Comparison of ENCODE assay signal across 9 mouse cellular contexts in the genomic region with DNA sequence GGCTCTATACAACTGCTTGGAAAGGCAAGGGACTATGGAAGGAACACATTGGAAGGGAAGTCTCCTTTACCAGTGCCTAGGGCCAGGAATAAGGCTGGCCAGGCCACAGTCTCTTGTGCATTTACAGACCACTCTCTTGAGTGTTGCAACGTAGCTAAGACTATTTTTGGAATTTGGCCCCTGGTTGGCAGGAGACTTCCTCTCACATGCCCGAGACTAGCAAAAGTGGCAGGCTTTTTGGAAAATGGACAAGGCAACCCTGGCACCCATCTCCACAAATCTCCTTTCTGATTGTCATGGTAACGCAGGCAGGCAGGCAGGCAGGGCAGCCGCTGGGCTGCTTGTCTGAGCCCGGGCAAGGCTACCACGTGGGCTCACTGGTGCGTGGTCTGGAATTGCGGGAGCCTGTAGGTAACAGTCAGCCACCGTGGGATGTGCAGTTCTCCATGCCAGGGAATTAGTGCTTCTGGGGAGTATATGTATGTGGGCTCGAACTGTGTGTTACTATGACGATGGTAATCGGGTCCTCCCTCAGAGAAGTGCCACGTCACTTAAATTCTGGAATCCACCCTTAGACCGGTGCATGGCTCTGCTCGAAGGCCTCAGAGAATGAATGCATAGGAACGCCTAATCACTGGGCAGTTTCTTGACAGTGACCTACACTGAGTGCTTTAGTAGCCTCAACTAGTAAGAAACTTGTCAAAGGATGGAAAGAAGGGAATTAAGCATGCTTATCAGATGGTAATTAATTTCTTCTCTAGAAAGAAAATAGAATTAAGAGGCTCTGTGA. TPM values are rescaled to one million over a fixed set of nuclear protein-coding genes. Genes with fewer than 3 reads are reported as not detected.
DNase-seq lines count a peak whose midpoint lies in the region; ATAC-seq and TF ChIP-seq lines count a peak whose summit lies in the region.
"Had no signal": no experiment of that assay in that cellular context is flagged by ENCODE, and none has a peak within 500 bp of the region (broad histone marks: within the 10 kb centered on the region; RNA-seq: fewer than 3 reads in every experiment).

No protein-coding gene starts in this region.

- no peak overlapping the region for H3K9ac ChIP-seq in neural tube, embryonic 12.5 days
- H3K9ac ChIP-seq in lung, postnatal 0 days (replicated peaks; ENCODE audit: low read depth), result no peak overlapping the region
- H3K9ac ChIP-seq: limb, embryonic 15.5 days had no signal

- no peak for TF ChIP-seq EP300 in lung, postnatal 0 days (IDR thresholded peaks at IDR 0.05)

- H3K36me3 ChIP-seq in neural tube, embryonic 12.5 days, result no peaks in the 10 kb centered on the region
- H3K36me3 ChIP-seq in lung, postnatal 0 days (ENCODE audit: insufficient read depth, low read length), result no peaks in the 10 kb centered on the region
- H3K36me3 ChIP-seq: limb, embryonic 15.5 days had no signal

- H3K4me2 ChIP-seq in neural tube, embryonic 12.5 days (replicated peaks), result peak overlapping the region; percentile 27; the same call in 1 of the 2 replicates
- H3K4me2 ChIP-seq in lung, postnatal 0 days (replicated peaks; ENCODE audit: low read depth, low read length), result no peak overlapping the region
- H3K4me2 ChIP-seq: limb, embryonic 15.5 days had no signal

- H3K27me3 ChIP-seq in neural tube, embryonic 12.5 days (replicated peaks), result no peaks in the 10 kb centered on the region
- H3K27me3 ChIP-seq in lung, postnatal 0 days (replicated peaks; ENCODE audit: insufficient read depth, low read length), result no peaks in the 10 kb centered on the region
- H3K27me3 ChIP-seq: limb, embryonic 15.5 days had no signal

- H3K27ac ChIP-seq in layer of hippocampus, adult 2 months, result peak overlapping the region; percentile 86
- H3K27ac ChIP-seq in neural tube, embryonic 12.5 days, result no peak overlapping the region
- no peak overlapping the region for H3K27ac ChIP-seq in lung, postnatal 0 days (ENCODE audit: low read length)
- H3K27ac ChIP-seq: limb, embryonic 15.5 days had no signal

- no peaks in the 10 kb centered on the region for H3K9me3 ChIP-seq in neural tube, embryonic 12.5 days
- H3K9me3 ChIP-seq in lung, postnatal 0 days (ENCODE audit: low read length), result no peaks in the 10 kb centered on the region
- H3K9me3 ChIP-seq: limb, embryonic 15.5 days had no signal

- ATAC-seq in neural tube, embryonic 12.5 days (ENCODE audit: low FRiP score, low read depth), result peak; percentile 87
- ATAC-seq in lung, postnatal 0 days, result no peak

- H3K4me1 ChIP-seq in neural tube, embryonic 12.5 days, result peaks cover 7% of the 10 kb centered on the region; the same call in 1 of the 2 replicates
- no peaks in the 10 kb centered on the region for H3K4me1 ChIP-seq in lung, postnatal 0 days (ENCODE audit: insufficient read depth, low read depth, low read length)
- H3K4me1 ChIP-seq: limb, embryonic 15.5 days had no signal

- DNase-seq in embryo, embryonic 11 days, result peak; percentile 20
- no peak for DNase-seq in embryo, embryonic 10.5 days (ENCODE audit: low spot score)
- peak; percentile 65 to 71 for DNase-seq in cerebellum, postnatal 25 days
- peak; percentile 59 to 69 for DNase-seq in layer of hippocampus, adult 2 months (ENCODE audit: low spot score in 2 of 2)
- no peak for DNase-seq in lung, postnatal 0 days (ENCODE audit: low spot score)
- DNase-seq in lung, postnatal 14 days, result no peak
- DNase-seq in thymus, postnatal 36 days, result no peak

- TF ChIP-seq CTCF in layer of hippocampus, adult 2 months (conservative IDR thresholded peaks at IDR 0.05), result no peak
- TF ChIP-seq CTCF in lung, postnatal 0 days (IDR thresholded peaks at IDR 0.05), result no peak

- peak overlapping the region; percentile 40; the same call in 1 of the 2 replicates for H3K4me3 ChIP-seq in layer of hippocampus, adult 2 months
- no peak overlapping the region for H3K4me3 ChIP-seq in neural tube, embryonic 12.5 days
- H3K4me3 ChIP-seq in lung, postnatal 0 days (ENCODE audit: low read depth, low read length), result no peak overlapping the region
- H3K4me3 ChIP-seq: limb, embryonic 15.5 days had no signal

- WGBS in neural tube, embryonic 12.5 days, result 48% methylated on average over 16 of the region's 16 CpGs
- 65% methylated on average over 16 of the region's 16 CpGs for WGBS in lung, postnatal 0 days

RNA-seq across cellular contexts. Expression of gene Lrrtm1, which starts 19.4 kb away (rescaled TPM):
- total RNA-seq in layer of hippocampus, adult 2 months (2021), result 100 to 1,000 TPM; 105 to 117 TPM
- polyA plus RNA-seq in neural tube, embryonic 12.5 days (2016; fragmentation: Nextera tagmentation; extraction: Ambion mirVana), result 21.5 and 24.8 TPM in 2 replicates
- polyA plus RNA-seq in lung, postnatal 0 days (2015; fragmentation: Nextera tagmentation; extraction: Ambion mirVana), result 0.14 and 0.29 TPM in 2 replicates

Comparison
In these comparisons a context has a peak if more than half of its experiments do, and no peak if none do; other contexts are left out.
1. DNase-seq: peak in embryo, embryonic 11 days (single experiment), cerebellum, postnatal 25 days (2 of 2) and layer of hippocampus, adult 2 months (2 of 2); none in embryo, embryonic 10.5 days (single experiment), lung, postnatal 0 days (single experiment), lung, postnatal 14 days (single experiment) and thymus, postnatal 36 days (0 of 2).
2. RNA of gene Lrrtm1, which starts 19.4 kb away (polyA plus RNA-seq): 21.5 to 24.8 TPM in neural tube, embryonic 12.5 days; 0.14 to 0.29 TPM in lung, postnatal 0 days; every median in the first group is over 10 times any median in the second.